Mouse (Mus musculus) heart, adult 2 months (tissue): ENCODE data around the gene Palld. TPM values are rescaled to one million over a fixed set of nuclear protein-coding genes. Genes with fewer than 3 reads are reported as not detected.

Source experiments
- DNase-seq, 2 experiments: peaks; one replicate each; pipeline ENCODE4 v3.0.0; 2021
- H3K27ac ChIP-seq: fragments of 200-600 bp; 2 replicates; pipeline ENCODE4 v1.8.1; 2022
- H3K27me3 ChIP-seq: fragments of 200-500 bp; 2 replicates; pipeline ENCODE4 v1.6.1; 2012; ENCODE audit warnings: mild to moderate bottlenecking, low read length, inconsistent platforms, mixed read lengths; ENCODE audit not compliant: control insufficient read depth, insufficient read depth
- H3K36me3 ChIP-seq: fragments of 200-500 bp; 2 replicates; pipeline ENCODE4 v1.6.1; 2012; ENCODE audit warnings: low read length, inconsistent platforms; ENCODE audit not compliant: control insufficient read depth, insufficient read depth
- H3K4me1 ChIP-seq: fragments of 200-500 bp; 2 replicates; pipeline ENCODE4 v1.6.1; 2011; ENCODE audit warnings: low read length; ENCODE audit not compliant: control insufficient read depth, insufficient read depth
- H3K4me3 ChIP-seq: fragments of 200-600 bp; 2 replicates; pipeline ENCODE4 v1.8.1; 2022
- H3K79me2 ChIP-seq: fragments of 200-500 bp; replicated peaks from 2 replicates; pipeline ENCODE4 v1.6.1; 2012; ENCODE audit warnings: mild to moderate bottlenecking, inconsistent platforms, low read length, moderate library complexity, mixed read lengths; ENCODE audit not compliant: control insufficient read depth, insufficient read depth
- H3K9ac ChIP-seq: fragments of 200-500 bp; 2 replicates; pipeline ENCODE4 v1.6.1; 2012; ENCODE audit warnings: low read depth, mild to moderate bottlenecking, control low read depth, inconsistent platforms, low read length, mixed read lengths
- CTCF ChIP-seq: fragments of 200-600 bp; IDR thresholded peaks from 2 replicates; pipeline ENCODE4 v1.8.1; 2022; ENCODE audit warnings: antibody characterized with exemption, mild to moderate bottlenecking, moderate library complexity
- EP300 ChIP-seq: fragments of 200-500 bp; IDR thresholded peaks from 2 replicates; pipeline ENCODE4 v1.6.1; 2011; ENCODE audit warnings: low read depth, low read length, control low read depth; ENCODE audit not compliant: insufficient read depth
- POLR2A ChIP-seq: fragments of 200-500 bp; IDR thresholded peaks from 2 replicates; pipeline ENCODE4 v1.6.1; 2011; ENCODE audit warnings: mild to moderate bottlenecking, low read depth, low read length, control low read depth; ENCODE audit not compliant: insufficient read depth
- WGBS: fragments of 180-500 bp; shearing (Covaris S2); methylation state at CpG from one replicate; pipeline ENCODE4 v1.1.7; 2018; 5-methylcytosine and 5-hydroxymethylcytosine counted together
- intact Hi-C: fragments of 180-260 bp; cut with DNase I; formaldehyde crosslinking; loops from one replicate; pipeline ENCODE4 v1.15.1; 2025
- polyA plus RNA-seq: library from polyadenylated mRNA; depleted of rRNA; stranded (reverse); fragments of >200 nt; gene quantifications from 2 replicates; pipeline ENCODE4 v1.2.3, GENCODE M21; 2012
- total RNA-seq, 2 experiments: library from RNA; stranded (reverse); gene quantifications; 2 replicates each; pipeline ENCODE4 v1.2.3; 2021

The Palld gene
- total and polyA plus RNA-seq, 3 experiments: 60.3 to 188 (median 169) TPM

DNA sequence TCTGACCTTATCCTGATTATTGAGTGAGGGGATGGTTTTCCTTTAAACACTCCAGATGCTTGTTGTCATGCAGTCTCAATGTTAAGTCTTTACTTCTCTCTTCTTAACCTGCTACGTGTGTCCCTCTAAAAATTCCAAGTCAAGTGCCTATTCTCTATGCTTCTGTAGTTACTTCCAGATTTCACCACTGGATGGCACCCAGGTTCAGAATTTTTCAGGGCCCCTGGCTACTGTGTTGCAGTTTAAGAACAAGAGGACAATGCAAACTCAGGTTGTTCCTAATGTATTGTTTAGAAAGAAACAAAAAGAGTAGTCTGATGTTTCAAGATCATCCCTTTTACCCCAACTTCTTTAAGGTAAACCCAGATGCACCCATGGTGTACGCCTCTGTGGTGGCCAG lies 8.4 kb downstream of the Palld start:
- Histone ChIP-seq H3K4me1 (peaks cover 1% of the 10 kb centered on the region; the same call in 1 of the 2 replicates), H3K4me3 (no peak overlapping the region), H3K27me3 (no peaks in the 10 kb centered on the region), H3K27ac (no peak overlapping the region), H3K9ac (no peak overlapping the region), H3K36me3 (peaks cover 4% of the 10 kb centered on the region), H3K79me2 (no peaks in the 10 kb centered on the region)
- 53% methylated on average over 2 of the region's 2 CpGs for WGBS
- intact Hi-C loops: loop anchor here (2.0 kb wide), 1 partner anchor 141 kb away; no protein-coding TSS in a partner anchor
- TF ChIP-seq POLR2A: no peak
- TF ChIP-seq EP300: no peak
- TF ChIP-seq CTCF: peak; percentile 83
- DNase-seq: peak in 1 of 2 experiments; percentile 55

DNA sequence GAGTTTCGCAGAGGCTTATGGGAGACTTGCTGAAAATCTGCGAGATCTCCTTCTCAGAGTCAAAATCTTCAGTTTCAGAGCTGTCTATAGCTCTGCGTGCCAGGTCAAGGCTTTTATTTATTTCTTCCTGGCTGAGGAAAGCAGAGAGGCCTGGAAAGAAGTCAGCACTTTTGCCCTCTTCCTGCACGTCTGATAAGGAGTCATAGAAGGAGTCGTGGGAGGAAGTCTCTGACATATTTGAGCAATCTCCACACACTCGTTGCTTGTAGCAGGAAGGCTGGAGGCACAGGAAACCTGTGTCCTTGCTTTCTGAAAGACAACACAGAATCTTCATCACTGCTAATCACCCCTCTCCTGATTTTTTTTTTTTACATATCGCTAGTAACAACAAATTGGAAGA lies 24.9 kb downstream of the Palld start:
- H3K9ac ChIP-seq: no peak overlapping the region
- H3K79me2 ChIP-seq: no peaks in the 10 kb centered on the region
- H3K27me3 ChIP-seq: no peaks in the 10 kb centered on the region
- H3K4me1 ChIP-seq: peaks cover 1% of the 10 kb centered on the region
- WGBS: 18% methylated on average over 7 of the region's 7 CpGs
- intact Hi-C loops: loop anchor here (5.0 kb wide), 1 partner anchor 355 kb away; no protein-coding TSS in a partner anchor
- H3K27ac ChIP-seq: no peak overlapping the region
- TF ChIP-seq EP300: no peak
- no peak for TF ChIP-seq POLR2A
- no peak for TF ChIP-seq CTCF
- peaks cover 5% of the 10 kb centered on the region; the same call in 1 of the 2 replicates for H3K36me3 ChIP-seq
- no peak for DNase-seq
- no peak overlapping the region for H3K4me3 ChIP-seq

DNA sequence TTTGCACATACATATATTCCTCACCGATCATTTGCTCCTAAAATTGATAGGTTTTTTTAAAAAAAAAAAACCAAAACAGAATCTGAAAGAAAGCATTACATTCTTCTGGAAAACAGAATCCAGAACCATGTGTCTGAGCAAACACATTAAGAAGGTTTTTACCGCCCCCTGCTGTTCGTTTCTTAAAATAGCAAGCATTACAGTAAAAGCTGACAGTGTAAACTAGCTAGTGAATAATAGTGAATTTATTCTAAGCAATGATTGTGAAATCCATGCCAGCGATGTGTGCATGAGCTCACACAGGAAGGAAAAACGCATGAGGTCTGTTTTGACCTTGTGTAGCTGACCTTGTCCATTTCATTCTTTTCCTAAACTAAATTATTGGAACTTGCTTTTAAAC lies 27.2 kb downstream of the Palld start:
- TF ChIP-seq EP300 (no peak), CTCF (peak; percentile 82)
- Histone ChIP-seq H3K27ac (no peak overlapping the region), H3K79me2 (no peaks in the 10 kb centered on the region; the same call in 1 of the 2 replicates), H3K36me3 (peaks cover 5% of the 10 kb centered on the region; the same call in 1 of the 2 replicates), H3K9ac (no peak overlapping the region), H3K27me3 (no peaks in the 10 kb centered on the region), H3K4me1 (peaks cover 1% of the 10 kb centered on the region), H3K4me3 (no peak overlapping the region)
- no peak for DNase-seq
- WGBS: 4% methylated on average over 5 of the region's 5 CpGs
- intact Hi-C loops: loop anchor here (1.0 to 5.0 kb wide), 3 partner anchors 174 to 353 kb away; no protein-coding TSS in a partner anchor

DNA sequence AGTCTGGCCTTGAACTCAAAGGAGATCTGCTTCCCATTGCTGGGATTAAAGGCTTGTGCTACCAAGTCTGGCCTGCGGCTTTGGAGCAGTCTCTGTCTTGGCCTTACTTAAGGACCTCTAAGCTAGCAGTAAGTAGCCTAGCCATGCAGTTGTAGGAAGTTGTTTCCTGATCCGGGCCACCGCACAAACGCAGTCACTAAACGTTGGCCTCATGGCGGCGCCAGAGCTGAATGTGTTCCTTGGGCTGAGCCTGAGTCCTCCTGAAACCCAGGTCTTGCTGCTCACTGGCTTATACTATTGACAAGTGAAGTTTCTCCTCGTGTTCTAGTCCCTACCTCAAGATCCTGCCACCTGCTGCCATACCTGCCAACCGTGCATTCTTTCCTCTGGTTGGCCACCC lies 28.5 kb downstream of the Palld start:
- intact Hi-C loops: loop anchor here (2.0 kb wide), 1 partner anchor 173 kb away; no protein-coding TSS in a partner anchor
- peak; percentile 25; the same call in 1 of the 2 replicates for TF ChIP-seq CTCF
- no peak for TF ChIP-seq EP300
- no peak for TF ChIP-seq POLR2A
- peaks cover 5% of the 10 kb centered on the region; the same call in 1 of the 2 replicates for H3K36me3 ChIP-seq
- H3K4me1 ChIP-seq: peaks cover 1% of the 10 kb centered on the region
- no peaks in the 10 kb centered on the region; the same call in 1 of the 2 replicates for H3K79me2 ChIP-seq
- no peak overlapping the region for H3K4me3 ChIP-seq
- 48% methylated on average over 9 of the region's 9 CpGs for WGBS
- no peak overlapping the region for H3K9ac ChIP-seq
- H3K27ac ChIP-seq: no peak overlapping the region
- DNase-seq: peak in 1 of 2 experiments; percentile 20
- no peaks in the 10 kb centered on the region for H3K27me3 ChIP-seq

DNA sequence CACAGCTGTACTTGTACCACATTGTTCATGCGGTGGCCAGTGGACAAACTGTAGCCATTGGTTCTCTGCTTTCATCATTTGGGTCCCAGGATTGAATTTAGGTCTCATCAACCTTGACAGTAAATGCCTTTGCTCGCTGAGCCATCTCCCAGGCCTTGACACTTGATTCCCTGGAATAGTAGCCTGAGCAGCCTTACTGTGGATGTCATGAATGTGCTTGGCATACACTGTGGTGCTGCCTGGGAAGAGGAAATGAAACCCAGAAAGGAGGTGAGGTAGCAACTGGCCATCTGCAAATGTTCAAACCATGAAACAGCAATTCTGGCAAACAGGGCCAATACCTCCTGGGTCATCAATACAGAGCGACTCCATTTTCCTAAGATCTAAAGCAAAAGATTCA lies 34.0 kb downstream of the Palld start:
- H3K4me3 ChIP-seq: no peak overlapping the region
- DNase-seq: no peak
- WGBS: 91% methylated on average over 3 of the region's 3 CpGs
- no peaks in the 10 kb centered on the region for H3K27me3 ChIP-seq
- TF ChIP-seq POLR2A (no peak), EP300 (no peak), CTCF (no peak)
- no peaks in the 10 kb centered on the region; the same call in 1 of the 2 replicates for H3K79me2 ChIP-seq
- no peak overlapping the region for H3K27ac ChIP-seq
- no peaks in the 10 kb centered on the region; the same call in 1 of the 2 replicates for H3K4me1 ChIP-seq
- H3K36me3 ChIP-seq: peaks cover 7% of the 10 kb centered on the region
- no peak overlapping the region for H3K9ac ChIP-seq
- intact Hi-C loops: no loop called here

DNA sequence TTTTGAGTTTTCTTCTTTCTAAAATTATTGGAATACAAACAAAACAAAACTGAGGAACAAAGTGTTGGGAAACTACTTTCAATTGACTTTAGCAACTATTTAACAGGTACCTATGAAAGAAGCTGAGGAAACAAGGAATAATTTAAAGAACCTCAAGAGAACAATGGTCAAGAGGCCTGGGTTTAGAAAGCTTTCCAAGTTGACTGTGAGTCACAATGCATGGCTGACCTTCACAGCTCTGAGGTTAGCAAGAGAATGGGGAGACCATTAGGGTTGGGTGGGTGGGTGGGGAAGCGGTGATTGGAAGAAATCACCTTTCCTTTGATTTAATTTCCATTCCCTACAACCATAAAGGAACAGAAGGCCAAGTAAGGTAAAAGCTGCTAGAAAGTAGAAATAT lies 35.6 kb downstream of the Palld start:
- Histone ChIP-seq H3K4me3 (no peak overlapping the region), H3K27me3 (no peaks in the 10 kb centered on the region), H3K79me2 (no peaks in the 10 kb centered on the region; the same call in 1 of the 2 replicates), H3K9ac (no peak overlapping the region), H3K4me1 (no peaks in the 10 kb centered on the region; the same call in 1 of the 2 replicates), H3K27ac (no peak overlapping the region), H3K36me3 (peaks cover 7% of the 10 kb centered on the region)
- no peak for TF ChIP-seq EP300
- no peak for DNase-seq
- intact Hi-C loops: no loop called here
- WGBS: 96% methylated on average over 1 of the region's 1 CpGs
